Mouse (Mus musculus) megakaryocyte, embryonic 14.5 days (primary cell): ENCODE measurements around the gene Nudt14. TPM values are rescaled to one million over a fixed set of nuclear protein-coding genes. Genes with fewer than 3 reads are reported as not detected.

Source experiments
- H3K27me3 ChIP-seq: replicated peaks from 2 replicates; pipeline ENCODE3; 2012; ENCODE audit warnings: inconsistent platforms
- H3K36me3 ChIP-seq: replicated peaks from 2 replicates; pipeline ENCODE3; 2012; ENCODE audit warnings: low read length, inconsistent platforms, mixed read lengths
- H3K4me1 ChIP-seq: 2 replicates; pipeline ENCODE4 v1.6.1; 2012; ENCODE audit warnings: inconsistent platforms
- H3K4me3 ChIP-seq: replicated peaks from 2 replicates; pipeline ENCODE3; 2012; ENCODE audit warnings: moderate library complexity, mild to moderate bottlenecking, inconsistent platforms
- H3K9me3 ChIP-seq: 2 replicates; pipeline ENCODE4 v1.6.1; 2012; ENCODE audit warnings: inconsistent platforms
- FLI1 ChIP-seq: IDR thresholded peaks from 2 replicates; pipeline ENCODE4 v1.6.1; 2012; ENCODE audit warnings: low read length, inconsistent platforms, mixed read lengths
- GATA1 ChIP-seq: IDR thresholded peaks from 3 replicates; pipeline ENCODE4 v1.6.1; 2012; ENCODE audit warnings: mixed read lengths, low read length, inconsistent platforms, borderline replicate concordance
- polyA plus RNA-seq: library from polyadenylated mRNA; stranded (reverse); fragments of >175 nt; gene quantifications from 2 replicates; pipeline ENCODE4 v1.2.3, GENCODE M21; 2012; ENCODE audit warnings: low replicate concordance; ENCODE audit not compliant: insufficient read depth

The Nudt14 gene
- 14.1 and 42.5 TPM in 2 replicates for polyA plus RNA-seq

- H3K36me3 ChIP-seq = peaks cover 13% of the 10 kb centered on the region
- H3K4me1 ChIP-seq = peaks cover 58% of the 10 kb centered on the region
- TF ChIP-seq FLI1 = no peak
- TF ChIP-seq GATA1 = no peak
- peak within 1 kb of the TSS; percentile 99 for H3K4me3 ChIP-seq
- no peaks in the 10 kb centered on the region for H3K9me3 ChIP-seq
- peaks cover 29% of the 10 kb centered on the region for H3K27me3 ChIP-seq
These were observed at the start of gene Nudt14 for GRCm38 (mm10) chr12:112941776-112942713. Nudt14 (minus strand) TSS chr12:112942124.

GRCm38 (mm10) chr12:112991444-112991843, 49.5 kb upstream of the Nudt14 start:
- Histone ChIP-seq H3K4me1 (peaks cover 56% of the 10 kb centered on the region), H3K4me3 (no peak overlapping the region), H3K36me3 (peaks cover 64% of the 10 kb centered on the region), H3K27me3 (no peaks in the 10 kb centered on the region), H3K9me3 (peaks cover 6% of the 10 kb centered on the region)
- TF ChIP-seq GATA1 = no peak
- TF ChIP-seq FLI1 = no peak

GRCm38 (mm10) chr12:112990706-112991405, 48.9 kb upstream of the Nudt14 start:
- H3K4me3 ChIP-seq = no peak overlapping the region
- no peaks in the 10 kb centered on the region for H3K27me3 ChIP-seq
- peaks cover 56% of the 10 kb centered on the region for H3K4me1 ChIP-seq
- TF ChIP-seq FLI1 = no peak
- no peak for TF ChIP-seq GATA1
- peaks cover 63% of the 10 kb centered on the region for H3K36me3 ChIP-seq
- peaks cover 3% of the 10 kb centered on the region for H3K9me3 ChIP-seq

- no peak for TF ChIP-seq FLI1
- no peak for TF ChIP-seq GATA1
- H3K9me3 ChIP-seq = no peaks in the 10 kb centered on the region
- peaks cover 36% of the 10 kb centered on the region for H3K4me1 ChIP-seq
- H3K36me3 ChIP-seq = peaks cover 75% of the 10 kb centered on the region
- H3K27me3 ChIP-seq = no peaks in the 10 kb centered on the region
- no peak overlapping the region for H3K4me3 ChIP-seq
These were observed 46.0 kb upstream of the Nudt14 start for GRCm38 (mm10) chr12:112987877-112988276.

- no peak for TF ChIP-seq GATA1
- no peak for TF ChIP-seq FLI1
- Histone ChIP-seq H3K4me3 (no peak overlapping the region), H3K9me3 (no peaks in the 10 kb centered on the region), H3K4me1 (peaks cover 26% of the 10 kb centered on the region), H3K27me3 (no peaks in the 10 kb centered on the region), H3K36me3 (peaks cover 85% of the 10 kb centered on the region)
These were observed 43.4 kb upstream of the Nudt14 start for GRCm38 (mm10) chr12:112985346-112985745.

GRCm38 (mm10) chr12:112982031-112982430, 40.1 kb upstream of the Nudt14 start:
- Histone ChIP-seq H3K27me3 (no peaks in the 10 kb centered on the region), H3K36me3 (peaks cover 96% of the 10 kb centered on the region), H3K4me3 (no peak overlapping the region), H3K4me1 (peaks cover 20% of the 10 kb centered on the region), H3K9me3 (no peaks in the 10 kb centered on the region)
- no peak for TF ChIP-seq FLI1
- no peak for TF ChIP-seq GATA1

GRCm38 (mm10) chr12:112977156-112977555, 35.2 kb upstream of the Nudt14 start:
- TF ChIP-seq GATA1 (no peak), FLI1 (no peak)
- Histone ChIP-seq H3K9me3 (no peaks in the 10 kb centered on the region), H3K4me1 (peaks cover 30% of the 10 kb centered on the region), H3K27me3 (no peaks in the 10 kb centered on the region), H3K4me3 (peak overlapping the region; percentile 96), H3K36me3 (peaks cover 84% of the 10 kb centered on the region)

GRCm38 (mm10) chr12:112976371-112977073, 34.6 kb upstream of the Nudt14 start, which contains the start of gene Btbd6:
Btbd6 (plus strand) TSS chr12:112976482.
- Histone ChIP-seq H3K27me3 (no peaks in the 10 kb centered on the region), H3K36me3 (peaks cover 84% of the 10 kb centered on the region), H3K4me1 (peaks cover 25% of the 10 kb centered on the region), H3K4me3 (peak within 1 kb of the TSS; percentile 96), H3K9me3 (no peaks in the 10 kb centered on the region)
- no peak for TF ChIP-seq FLI1
- TF ChIP-seq GATA1 = no peak

- no peaks in the 10 kb centered on the region for H3K9me3 ChIP-seq
- peaks cover 82% of the 10 kb centered on the region for H3K36me3 ChIP-seq
- H3K27me3 ChIP-seq = no peaks in the 10 kb centered on the region
- no peak overlapping the region for H3K4me3 ChIP-seq
- TF ChIP-seq GATA1 (no peak), FLI1 (no peak)
- H3K4me1 ChIP-seq = peaks cover 33% of the 10 kb centered on the region
These were observed 32.8 kb upstream of the Nudt14 start for GRCm38 (mm10) chr12:112974736-112975135.
